Mouse (Mus musculus) mature B cell (primary cell): ENCODE measurements around the gene Plxdc1.

Experiments used
- in situ Hi-C: fragments of 300-500 bp; cut with MboI; formaldehyde crosslinking; loops from 2 replicates; pipeline ENCODE4 v1.14.3; 2019

Plxdc1 gene

GRCm38 (mm10) chr11:97915974-97916503 is 70.2 kb downstream of the Plxdc1 start:
- in situ Hi-C loops, result no loop called here

GRCm38 (mm10) chr11:97915471-97915870 is 70.8 kb downstream of the Plxdc1 start:
- in situ Hi-C loops, result no loop called here

GRCm38 (mm10) chr11:97913111-97913510 is 73.1 kb downstream of the Plxdc1 start:
- in situ Hi-C loops, result no loop called here

DNA sequence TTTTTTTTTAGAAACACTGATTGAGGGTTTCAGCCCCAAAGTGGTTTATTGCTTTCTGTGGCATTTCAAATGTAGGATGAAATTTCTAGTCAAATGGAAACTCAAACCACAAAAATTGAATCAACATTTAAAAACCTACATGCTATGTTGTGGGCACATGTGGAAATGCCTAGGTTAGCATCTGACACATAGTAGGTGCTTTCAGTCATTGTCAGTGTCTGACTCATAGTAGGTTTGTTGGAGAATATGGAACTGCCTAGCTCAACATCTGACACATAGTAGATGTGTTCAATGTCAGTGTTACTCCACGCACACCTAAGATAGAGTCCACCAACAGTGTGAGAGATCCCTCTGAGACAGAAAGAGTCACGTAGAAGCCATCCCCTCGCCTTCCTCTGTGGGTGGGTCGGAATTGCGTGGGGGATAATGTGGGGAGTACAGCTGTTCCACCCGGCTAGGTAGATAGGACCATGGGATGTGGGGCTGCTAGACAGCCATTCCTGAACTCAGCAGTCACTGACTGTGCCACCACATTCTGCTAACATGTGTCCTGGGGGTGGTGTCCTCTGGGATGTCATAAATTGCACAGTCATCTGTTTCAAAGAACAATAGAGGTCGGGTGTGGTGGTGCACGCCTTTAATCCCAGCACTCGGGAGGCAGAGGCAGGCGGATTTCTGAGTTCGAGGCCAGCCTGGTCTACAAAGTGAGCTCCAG is 77.5 kb downstream of the Plxdc1 start:
- in situ Hi-C loops, result no loop called here

GRCm38 (mm10) chr11:97907935-97908334 is 78.3 kb downstream of the Plxdc1 start:
- in situ Hi-C loops, result no loop called here

- in situ Hi-C loops, result no loop called here
These were observed 79.3 kb downstream of the Plxdc1 start for GRCm38 (mm10) chr11:97906905-97907304.

GRCm38 (mm10) chr11:97905941-97906340 is 80.3 kb downstream of the Plxdc1 start:
- in situ Hi-C loops, result no loop called here

DNA sequence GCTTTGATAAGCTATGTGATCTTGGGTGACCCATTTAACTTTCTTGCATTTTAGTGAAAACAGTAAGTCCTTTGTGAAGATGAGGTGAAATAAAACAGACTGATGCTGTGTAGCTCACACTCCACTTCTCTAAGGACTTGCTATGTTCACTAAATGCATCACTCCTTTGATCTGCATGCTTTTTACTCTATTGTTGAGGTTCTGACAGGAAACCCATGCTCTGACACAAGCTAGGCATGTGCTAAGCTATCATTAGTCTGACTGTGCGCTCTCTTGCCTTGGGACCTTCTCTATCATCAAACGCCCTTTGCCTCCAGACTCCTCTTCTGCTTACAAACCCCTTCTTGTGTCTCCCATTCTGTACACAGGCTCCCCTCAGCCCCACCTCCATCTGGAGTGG is 80.7 kb downstream of the Plxdc1 start:
- in situ Hi-C loops, result no loop called here

- in situ Hi-C loops, result no loop called here
These were observed 81.4 kb downstream of the Plxdc1 start for GRCm38 (mm10) chr11:97904801-97905200.

GRCm38 (mm10) chr11:97901806-97902205 is 84.4 kb downstream of the Plxdc1 start:
- in situ Hi-C loops, result no loop called here

DNA sequence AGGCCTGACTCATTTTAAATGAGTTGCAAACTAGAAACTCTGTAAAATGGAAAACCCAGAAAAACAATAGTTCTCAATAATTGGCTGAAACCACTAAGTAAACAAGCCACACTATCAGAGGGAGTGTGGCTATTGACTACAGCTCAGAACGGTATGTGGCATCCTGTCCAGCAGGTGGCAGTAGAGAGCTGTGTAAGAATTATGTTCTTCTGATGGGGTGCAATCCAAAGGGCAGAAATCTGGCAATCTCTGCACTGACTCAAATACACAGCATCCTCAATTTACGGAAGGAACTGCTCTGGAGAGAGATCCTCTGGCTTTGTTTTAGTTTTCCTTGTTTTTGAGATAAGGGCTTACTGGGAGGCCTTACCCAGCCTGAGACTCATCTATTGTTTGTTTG is 86.4 kb downstream of the Plxdc1 start:
- in situ Hi-C loops, result no loop called here

GRCm38 (mm10) chr11:97897568-97898185 is 88.6 kb downstream of the Plxdc1 start:
- in situ Hi-C loops, result no loop called here

DNA sequence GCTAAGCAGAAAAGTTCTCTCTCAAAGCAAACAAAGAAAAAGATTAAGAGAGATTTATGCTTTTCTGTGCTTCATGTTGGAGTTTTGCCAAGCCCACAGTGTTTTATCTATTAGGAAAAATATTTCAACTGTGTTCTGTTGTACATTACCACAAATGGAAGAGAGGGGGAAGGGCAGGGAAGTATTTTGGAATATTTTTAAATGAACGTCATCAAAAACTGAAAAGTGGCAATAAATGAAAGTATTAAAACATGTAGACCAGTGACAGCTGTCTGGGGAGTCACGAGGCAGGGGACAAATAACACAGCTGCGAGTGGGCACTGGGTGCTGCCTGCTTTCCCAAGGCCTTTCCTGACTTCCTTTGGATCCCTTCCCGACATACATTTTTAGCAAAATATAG is 89.6 kb downstream of the Plxdc1 start:
- in situ Hi-C loops, result no loop called here

GRCm38 (mm10) chr11:97891821-97892220 is 94.4 kb downstream of the Plxdc1 start:
- in situ Hi-C loops, result no loop called here

- in situ Hi-C loops, result no loop called here
These were observed 100.8 kb downstream of the Plxdc1 start for GRCm38 (mm10) chr11:97885296-97885915.

DNA sequence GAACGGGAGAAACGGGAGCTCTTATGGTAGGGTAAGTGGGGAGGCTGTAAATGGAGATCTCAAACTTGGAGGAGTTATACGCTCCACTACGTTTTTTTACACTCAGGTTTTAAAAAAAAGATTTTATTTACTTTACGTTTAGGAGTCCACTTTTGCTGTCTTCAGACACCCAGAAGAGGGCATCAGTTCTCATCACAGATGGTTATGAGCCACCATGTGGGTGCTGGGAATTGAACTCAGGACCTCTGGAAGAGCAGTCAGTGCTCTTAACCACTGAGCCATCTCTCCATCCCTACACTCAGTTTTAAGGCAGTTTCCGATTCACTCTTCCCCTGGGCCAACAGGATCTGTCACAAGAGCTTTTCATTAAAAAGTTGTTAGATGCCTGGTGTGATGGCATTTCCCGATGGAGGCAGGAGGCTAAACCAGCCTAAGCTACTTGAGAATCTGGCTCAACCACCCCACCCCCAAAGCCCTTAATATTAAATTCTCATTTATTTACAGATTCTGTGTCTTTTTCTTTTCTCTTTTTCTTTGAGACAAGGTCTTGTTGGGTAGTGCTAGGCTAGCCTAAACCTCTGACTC is 101.6 kb downstream of the Plxdc1 start:
- in situ Hi-C loops, result loop anchor here (5.0 kb wide), 1 partner anchor 87 kb away; the partner anchor contains the start of gene Lasp1

DNA sequence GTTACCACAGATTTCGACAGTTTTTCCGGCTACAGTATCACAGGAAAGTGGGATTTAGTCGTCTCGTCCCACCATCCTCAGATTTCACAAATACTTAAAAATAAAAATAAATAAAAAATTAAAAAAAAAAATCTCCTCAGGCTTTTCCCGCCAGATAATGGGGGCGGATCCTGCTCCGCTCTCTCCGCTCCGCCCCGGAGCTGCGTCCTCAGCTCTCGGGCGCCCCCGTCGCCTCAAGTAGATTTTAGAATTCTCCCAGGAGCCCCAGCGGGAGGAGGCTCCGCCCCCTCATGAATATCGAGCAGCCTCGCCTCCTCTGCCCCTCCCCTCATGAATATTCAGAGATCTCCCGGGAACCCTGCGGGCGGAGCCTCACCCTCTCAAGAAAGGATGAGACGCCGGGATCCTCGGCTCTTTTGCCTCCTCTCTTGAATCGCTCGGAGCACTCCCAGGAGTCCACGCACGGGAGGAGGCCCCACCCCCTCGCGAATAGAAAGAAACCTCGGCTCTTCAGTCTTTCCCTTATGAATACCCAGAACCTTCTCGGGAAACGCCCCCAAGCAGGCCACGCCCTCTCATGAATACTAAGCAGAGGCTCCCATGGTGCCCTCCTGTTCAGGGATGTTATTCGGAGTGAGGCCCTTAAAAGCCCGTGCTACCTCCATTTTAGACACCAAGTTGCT is 102.2 kb downstream of the Plxdc1 start, which contains the start of gene Fbxo47:
Gene Fbxo47, minus strand, starts transcription at position 237 of the 683 bp plus-strand sequence.
- in situ Hi-C loops, result loop anchor here (5.0 kb wide), 1 partner anchor 87 kb away; the partner anchor contains the start of gene Lasp1

- in situ Hi-C loops, result loop anchor here (5.0 kb wide), 1 partner anchor 86 kb away; the partner anchor contains the start of gene Lasp1
These were observed 102.7 kb downstream of the Plxdc1 start for GRCm38 (mm10) chr11:97883542-97883917.

DNA sequence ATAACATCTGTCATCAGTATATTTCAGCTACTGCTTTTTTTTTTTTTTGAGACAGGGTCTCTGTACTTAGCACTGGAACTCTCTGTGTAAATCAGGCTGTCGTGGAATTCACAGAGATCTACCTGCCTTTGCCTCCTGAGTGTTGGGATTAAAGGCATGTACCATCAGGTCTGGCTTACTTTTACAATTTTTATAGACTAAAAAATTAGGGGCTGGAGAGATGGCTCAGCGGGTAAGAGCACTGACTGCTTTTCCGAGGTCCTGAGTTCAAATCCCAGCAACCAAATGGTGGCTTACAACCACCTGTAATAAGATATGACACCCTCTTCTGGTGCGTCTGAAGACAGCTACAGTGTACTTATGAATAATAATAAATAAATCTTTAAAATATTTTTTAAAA is 105.9 kb downstream of the Plxdc1 start:
- in situ Hi-C loops, result loop anchor here (5.0 kb wide), 1 partner anchor 83 kb away; the partner anchor contains the start of gene Lasp1

DNA sequence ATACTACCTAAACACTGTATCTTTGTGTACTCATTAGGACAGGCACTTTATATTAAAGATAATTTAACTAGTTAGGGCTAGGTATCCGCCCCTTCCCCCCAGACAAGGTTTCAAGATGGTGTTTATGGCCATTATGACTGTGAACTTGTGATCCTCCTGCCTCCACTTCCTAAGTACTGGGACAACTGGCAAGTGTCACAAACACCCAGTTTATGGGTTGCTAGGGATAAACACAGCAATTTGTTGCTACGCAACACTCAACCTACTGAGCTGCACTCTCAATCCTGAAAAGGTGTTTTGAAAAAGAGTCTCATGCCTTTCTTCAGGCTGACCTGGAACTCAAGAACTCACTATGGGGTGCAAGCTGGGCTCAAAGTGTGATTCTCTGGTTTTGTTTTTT is 108.9 kb downstream of the Plxdc1 start:
- in situ Hi-C loops, result no loop called here

GRCm38 (mm10) chr11:97874396-97874795 is 111.8 kb downstream of the Plxdc1 start:
- in situ Hi-C loops, result no loop called here
